Mouse (Mus musculus) left cerebral cortex, adult 18-20 months (tissue): ENCODE measurements at regions not wholly inside any gene's neighbourhood (a gene's known extent, or its start where the extent isn't known, plus 50 kb on each side); places are given as distances from the start of the nearest gene placed in this dataset.
"Not testable (repeated sequence)": the region's sequence is repeated elsewhere in the genome, so short reads cannot be mapped to it uniquely, and the experiment has no call there.

ENCODE experiments used
- DNase-seq, 2 experiments: peaks; one replicate each; pipeline ENCODE4 v3.0.0; 2021 to 2022; ENCODE audit warnings: low spot score in 2 of 2, mixed read lengths in 1 of 2

GRCm38 (mm10) chr17:49278541-49278940, 149.6 kb upstream of the Mocs1 start:
- no peak for DNase-seq

GRCm38 (mm10) chr17:49278973-49279727, 149.0 kb upstream of the Mocs1 start:
- DNase-seq, result no peak

GRCm38 (mm10) chr17:49281344-49281743, 146.8 kb upstream of the Mocs1 start:
- no peak for DNase-seq

- no peak for DNase-seq
Observed at GRCm38 (mm10) chr17:49282498-49282897, 145.7 kb upstream of the Mocs1 start.

- DNase-seq, result no peak
Observed at GRCm38 (mm10) chr17:49283491-49283890, 144.7 kb upstream of the Mocs1 start.

GRCm38 (mm10) chr17:49291636-49292035, 136.5 kb upstream of the Mocs1 start:
- DNase-seq, result no peak

GRCm38 (mm10) chr17:49304461-49304860, 123.7 kb upstream of the Mocs1 start:
- no peak for DNase-seq

GRCm38 (mm10) chr17:49305116-49305515, 123.0 kb upstream of the Mocs1 start:
- DNase-seq, result no peak

GRCm38 (mm10) chr17:49309079-49309478, 119.1 kb upstream of the Mocs1 start:
- peak; percentile 68 to 78 for DNase-seq

- DNase-seq, result no peak
Observed at GRCm38 (mm10) chr17:49314196-49314595, 114.0 kb upstream of the Mocs1 start.

- no peak for DNase-seq
Observed at GRCm38 (mm10) chr17:49327524-49327923, 100.6 kb upstream of the Mocs1 start.

GRCm38 (mm10) chr17:49335318-49335717, 92.8 kb upstream of the Mocs1 start:
- no peak for DNase-seq

- no peak for DNase-seq
Observed at GRCm38 (mm10) chr17:49337881-49338280, 90.3 kb upstream of the Mocs1 start.

- no peak for DNase-seq
Observed at GRCm38 (mm10) chr17:49342636-49343035, 85.5 kb upstream of the Mocs1 start.

- DNase-seq, result peak; percentile 42 to 48
Observed at GRCm38 (mm10) chr17:49346701-49347100, 81.5 kb upstream of the Mocs1 start.

GRCm38 (mm10) chr17:49349328-49349727, 78.8 kb upstream of the Mocs1 start:
- no peak for DNase-seq

GRCm38 (mm10) chr17:49359212-49359611, 69.0 kb upstream of the Mocs1 start:
- DNase-seq, result no peak

- DNase-seq, result not testable (repeated sequence)
Observed at GRCm38 (mm10) chr17:49360251-49360650, 67.9 kb upstream of the Mocs1 start.

GRCm38 (mm10) chr17:49367791-49368190, 60.4 kb upstream of the Mocs1 start:
- no peak for DNase-seq

GRCm38 (mm10) chr17:49368476-49369269, 59.5 kb upstream of the Mocs1 start:
- DNase-seq, result no peak

- no peak for DNase-seq
Observed at GRCm38 (mm10) chr17:49377626-49378025, 50.5 kb upstream of the Mocs1 start.
